Mouse (Mus musculus): ENCODE data around the gene Myl9. TPM values are rescaled to one million over a fixed set of nuclear protein-coding genes. Genes with fewer than 3 reads are reported as not detected.

Myl9 gene
- total RNA-seq (2023): 1.0 TPM

GRCm38 (mm10) chr2:156774738-156775454 lies at the start of gene Myl9:
Gene Myl9 (plus strand): TSS chr2:156775420.

Other genes starting within 250 kb of the Myl9 start
- 38.7 TPM for gene Aar2, start 227.8 kb upstream of the Myl9 start, total RNA-seq (2023)
- gene Dlgap4, start 161.7 kb upstream of the Myl9 start, total RNA-seq (2023): 74.0 TPM
- 84.0 TPM for gene Tgif2, start 64.6 kb downstream of the Myl9 start, total RNA-seq (2023)
- gene 4930518I15Rik, start 82.5 kb downstream of the Myl9 start, total RNA-seq (2023): 3.7 TPM
- gene Rab5if, start 87.7 kb downstream of the Myl9 start, total RNA-seq (2023): 47.5 TPM
- gene Sla2, start 111.8 kb downstream of the Myl9 start, total RNA-seq (2023): 21.7 TPM
- gene Ndrg3, start 216.6 kb downstream of the Myl9 start, total RNA-seq (2023): 75.4 TPM
- gene Dsn1, start 231.7 kb downstream of the Myl9 start, total RNA-seq (2023): 10.9 TPM